Mouse (Mus musculus): ENCODE data around the gene Rassf10. TPM values are rescaled to one million over a fixed set of nuclear protein-coding genes. Genes with fewer than 3 reads are reported as not detected.
"Not testable (repeated sequence)": the region's sequence is repeated elsewhere in the genome, so short reads cannot be mapped to it uniquely, and the experiment has no call there.

The Rassf10 gene
- total RNA-seq (2021): under 1 TPM; 0.13 to 0.42 TPM
- long read RNA-seq, experiment 1, partial matches to known transcripts: 0 of 1 reads
- long read RNA-seq, experiment 1, other reads (novel, unspliced or antisense): 0 of 1 reads
- long read RNA-seq, experiment 2: 0 reads

- DNase-seq: peak; percentile 56 to 61
- intact Hi-C loops (cut with DNase I): no loop called here
Measured at GRCm38 (mm10) chr7:112953777-112954291, at the start of gene Rassf10. Gene Rassf10 (plus strand): TSS chr7:112953962.

- no peak for DNase-seq
- intact Hi-C loops (cut with DNase I): no loop called here
Measured at GRCm38 (mm10) chr7:112906848-112907247, 46.9 kb upstream of the Rassf10 start.

GRCm38 (mm10) chr7:112907468-112907867 is 46.3 kb upstream of the Rassf10 start:
- intact Hi-C loops (cut with DNase I): no loop called here
- no peak for DNase-seq

- no peak for DNase-seq
- intact Hi-C loops (cut with DNase I): no loop called here
Measured at GRCm38 (mm10) chr7:112909164-112909563, 44.6 kb upstream of the Rassf10 start.

GRCm38 (mm10) chr7:112912969-112913368 is 40.8 kb upstream of the Rassf10 start:
- DNase-seq: no peak
- intact Hi-C loops (cut with DNase I): no loop called here

GRCm38 (mm10) chr7:112915571-112915970 is 38.2 kb upstream of the Rassf10 start:
- intact Hi-C loops (cut with DNase I): no loop called here

GRCm38 (mm10) chr7:112917613-112918278 is 36.0 kb upstream of the Rassf10 start:
- DNase-seq: no peak
- intact Hi-C loops (cut with DNase I): no loop called here

More at GRCm38 (mm10) chr7:112915571-112915970, 38.2 kb upstream of the Rassf10 start:
- no peak for DNase-seq

- intact Hi-C loops (cut with DNase I): no loop called here
- DNase-seq: peak; percentile 41 to 59
Measured at GRCm38 (mm10) chr7:112918279-112918991, 35.3 kb upstream of the Rassf10 start.

GRCm38 (mm10) chr7:112919845-112920244 is 33.9 kb upstream of the Rassf10 start:
- intact Hi-C loops (cut with DNase I): loop anchor here (2.0 to 5.0 kb wide), 2 partner anchors 213 to 347 kb away; no protein-coding TSS in a partner anchor
- DNase-seq: peak in 1 of 2 experiments; percentile 36

- no peak for DNase-seq
- intact Hi-C loops (cut with DNase I): loop anchor here (5.0 kb wide), 1 partner anchor 344 kb away; no protein-coding TSS in a partner anchor
Measured at GRCm38 (mm10) chr7:112922801-112923200, 31.0 kb upstream of the Rassf10 start.

- DNase-seq: no peak
- intact Hi-C loops (cut with DNase I): loop anchor here (5.0 kb wide), 1 partner anchor 344 kb away; no protein-coding TSS in a partner anchor
Measured at GRCm38 (mm10) chr7:112923712-112924111, 30.1 kb upstream of the Rassf10 start.

GRCm38 (mm10) chr7:112930669-112931068 is 23.1 kb upstream of the Rassf10 start:
- intact Hi-C loops (cut with DNase I): no loop called here
- no peak for DNase-seq

GRCm38 (mm10) chr7:112935876-112936275 is 17.9 kb upstream of the Rassf10 start:
- DNase-seq; intact Hi-C loops (cut with DNase I): not testable (repeated sequence)

GRCm38 (mm10) chr7:112937089-112937488 is 16.7 kb upstream of the Rassf10 start:
- DNase-seq: no peak
- intact Hi-C loops (cut with DNase I): no loop called here

GRCm38 (mm10) chr7:112938959-112939358 is 14.8 kb upstream of the Rassf10 start:
- no peak for DNase-seq
- intact Hi-C loops (cut with DNase I): no loop called here

GRCm38 (mm10) chr7:112942567-112942966 is 11.2 kb upstream of the Rassf10 start:
- DNase-seq: no peak
- intact Hi-C loops (cut with DNase I): no loop called here

- no peak for DNase-seq
- intact Hi-C loops (cut with DNase I): no loop called here
Measured at GRCm38 (mm10) chr7:112943056-112943455, 10.7 kb upstream of the Rassf10 start.

GRCm38 (mm10) chr7:112946706-112947105 is 7.1 kb upstream of the Rassf10 start:
- no peak for DNase-seq
- intact Hi-C loops (cut with DNase I): no loop called here

- intact Hi-C loops (cut with DNase I): no loop called here
- peak in 1 of 2 experiments; percentile 15 for DNase-seq
Measured at GRCm38 (mm10) chr7:112954351-112955102, 765 bp downstream of the Rassf10 start.

- intact Hi-C loops (cut with DNase I): no loop called here
- DNase-seq: peak in 1 of 2 experiments; percentile 21
Measured at GRCm38 (mm10) chr7:112955103-112955827, 1.5 kb downstream of the Rassf10 start.

Data from gastrocnemius, postnatal 36 days (tissue).